Mouse (Mus musculus) heart, postnatal 0 days (tissue): ENCODE measurements around the gene Il1f8.

ENCODE experiments used
- CTCF ChIP-seq: IDR thresholded peaks from 2 replicates; pipeline ENCODE4 v1.5.1; 2016; ENCODE audit warnings: antibody characterized with exemption, control low read depth, low read depth
- EP300 ChIP-seq: IDR thresholded peaks from 2 replicates; pipeline ENCODE4 v1.6.1; 2016; ENCODE audit warnings: antibody characterized with exemption, low read depth

DNA sequence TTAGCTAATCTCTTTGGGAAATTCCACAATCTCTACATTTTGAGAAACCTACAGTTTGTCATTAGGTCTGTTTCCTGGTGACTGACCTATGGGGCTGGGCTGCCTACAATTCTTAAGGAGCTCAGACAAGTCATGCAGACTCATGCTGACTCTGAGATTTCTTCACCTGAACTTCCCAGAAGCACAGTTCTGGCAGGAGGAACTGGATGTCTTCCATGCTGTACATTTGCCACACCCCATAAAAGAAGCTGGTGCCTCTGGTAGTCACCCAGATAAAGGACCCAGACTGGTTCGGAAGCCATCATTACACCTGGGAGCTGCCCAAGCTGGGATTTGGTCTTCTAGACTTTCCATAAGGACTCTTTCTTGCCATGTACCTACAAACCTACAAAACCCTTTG lies 33.2 kb downstream of the Il1f8 start, which contains the start of gene Il1f9:
- no peak for TF ChIP-seq EP300
- no peak for TF ChIP-seq CTCF
